Mouse (Mus musculus) gastrocnemius, adult 18-20 months (tissue): Measurements from ENCODE around the gene Atp6v0b. TPM values are rescaled to one million over a fixed set of nuclear protein-coding genes. Genes with fewer than 3 reads are reported as not detected.

Experiments
- DNase-seq: peaks from one replicate; pipeline ENCODE4 v3.0.0; 2021; ENCODE audit warnings: low spot score
- total RNA-seq, 2 experiments: library from RNA; stranded (reverse); gene quantifications; 2 replicates each; pipeline ENCODE4 v1.2.3; 2021

Gene Atp6v0b
- total RNA-seq, 2 experiments from 2014 or later: 82.2 to 83.6 TPM

DNA sequence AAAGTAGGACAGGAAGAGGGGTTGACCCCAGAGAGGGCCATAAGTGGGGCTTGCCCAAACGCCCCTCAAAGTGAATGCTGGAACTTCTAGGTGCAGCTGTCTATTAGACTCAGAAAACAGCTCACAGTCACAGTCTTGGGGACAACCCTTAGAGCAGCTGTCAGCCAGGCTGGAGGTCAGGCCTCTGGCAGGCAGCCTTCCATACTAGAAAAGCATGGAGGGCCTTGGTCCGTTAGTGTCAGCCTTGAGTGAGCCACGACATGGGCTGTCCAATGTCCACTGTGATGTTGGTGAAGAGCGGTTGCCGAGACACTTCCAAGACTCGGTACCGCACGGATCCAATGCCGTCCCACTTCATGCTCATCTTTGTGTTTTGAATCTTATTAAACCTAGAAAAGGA is 13.5 kb downstream of the Atp6v0b start:
- DNase-seq: no peak

DNA sequence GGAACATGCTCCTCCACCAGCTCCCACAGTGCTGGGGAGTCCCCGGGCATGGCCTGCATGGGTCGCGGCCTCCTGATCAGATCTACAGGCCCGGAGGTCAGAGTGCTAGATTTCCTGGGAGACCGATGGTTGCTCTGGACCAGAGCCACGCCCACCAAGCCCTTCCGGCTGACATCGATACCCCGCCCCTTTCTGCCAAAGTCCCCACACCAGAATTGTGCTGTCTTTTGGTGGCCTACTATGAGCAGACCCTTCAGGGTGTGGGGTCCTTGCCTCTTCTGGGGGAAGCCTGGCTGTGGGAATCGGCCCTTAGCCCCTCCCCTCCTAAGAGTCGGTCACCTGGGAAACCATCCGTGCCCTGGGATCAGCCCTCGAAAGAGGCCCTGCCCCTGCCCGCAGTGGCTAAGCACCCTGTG is 14.7 kb downstream of the Atp6v0b start, which contains the start of gene Ccdc24:
Gene Ccdc24 (minus strand): TSS at position 87 of the 416 bp plus-strand sequence.
- no peak for DNase-seq

DNA sequence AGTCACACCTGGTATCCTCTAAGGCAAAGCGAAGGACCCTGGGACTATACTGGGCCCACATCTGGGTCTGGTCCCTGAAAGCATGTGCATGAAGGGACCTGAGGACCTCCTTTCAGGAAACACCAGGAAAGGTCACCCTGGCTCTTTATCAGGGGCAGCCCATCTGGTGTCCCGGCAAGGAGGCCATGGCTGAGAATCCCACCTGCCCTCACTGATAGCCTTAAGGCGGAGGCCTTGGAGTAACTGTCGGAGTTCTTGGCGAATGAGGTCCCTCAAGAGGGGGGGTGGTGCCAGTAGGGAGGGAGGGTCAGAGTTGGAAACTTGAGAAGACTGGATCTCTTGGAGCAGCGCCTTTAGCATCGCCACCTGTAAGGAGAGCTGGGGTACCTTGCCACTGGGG is 15.3 kb downstream of the Atp6v0b start:
- no peak for DNase-seq

DNA sequence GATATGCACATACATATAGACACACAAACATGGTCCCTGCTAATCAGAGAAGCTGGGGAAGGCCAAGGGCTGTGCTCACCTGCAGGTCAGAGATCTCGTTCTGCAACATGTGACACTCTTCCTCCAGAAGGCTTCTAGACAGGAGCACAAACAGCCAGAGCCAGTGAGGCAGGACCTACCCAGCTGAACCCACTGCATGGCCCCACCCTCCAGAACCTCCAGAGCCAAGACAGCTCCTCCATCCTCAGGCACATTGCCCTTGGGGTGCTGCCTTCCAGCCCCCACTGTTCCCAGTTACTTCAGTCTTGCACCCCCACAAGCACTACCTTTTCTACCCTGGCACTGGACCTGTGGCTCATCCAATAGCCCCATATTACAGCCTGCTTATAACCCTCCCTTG is 16.7 kb downstream of the Atp6v0b start:
- no peak for DNase-seq

DNA sequence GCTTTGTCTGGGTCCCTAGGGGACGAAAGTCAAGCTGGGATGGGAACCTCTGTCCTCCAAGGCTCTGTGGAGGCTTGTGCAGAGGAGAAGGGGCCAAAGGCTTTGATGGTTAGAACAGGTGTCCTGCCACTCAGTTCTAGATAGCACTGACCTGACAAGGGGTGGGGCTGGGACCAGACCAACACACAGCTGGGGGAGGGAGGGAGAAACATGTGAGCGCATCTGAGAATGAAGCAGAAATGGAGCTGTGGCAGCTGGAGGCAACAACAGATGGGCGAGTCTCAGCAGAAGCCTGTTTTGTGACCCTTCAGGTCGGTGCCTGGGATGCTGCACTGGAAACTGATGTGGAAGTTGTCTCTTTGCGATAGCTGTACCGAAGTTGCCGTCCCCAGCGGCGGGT is 17.8 kb downstream of the Atp6v0b start:
- DNase-seq: no peak

DNA sequence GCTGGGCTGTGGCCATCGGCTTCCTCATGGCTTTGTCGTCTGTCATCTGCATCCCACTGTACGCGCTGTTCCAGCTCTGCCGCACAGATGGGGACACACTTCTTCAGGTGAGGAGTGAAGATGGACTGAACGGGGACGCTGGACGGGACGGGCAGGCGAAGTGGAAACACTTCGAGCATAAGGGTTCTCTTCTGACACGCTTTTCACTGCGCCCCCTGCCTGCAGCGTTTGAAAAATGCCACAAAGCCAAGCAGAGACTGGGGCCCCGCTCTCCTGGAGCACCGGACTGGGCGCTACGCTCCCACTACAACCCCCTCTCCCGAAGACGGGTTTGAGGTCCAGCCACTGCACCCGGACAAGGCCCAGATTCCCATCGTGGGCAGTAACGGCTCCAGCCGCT is 19.3 kb downstream of the Atp6v0b start:
- DNase-seq: peak; percentile 48

DNA sequence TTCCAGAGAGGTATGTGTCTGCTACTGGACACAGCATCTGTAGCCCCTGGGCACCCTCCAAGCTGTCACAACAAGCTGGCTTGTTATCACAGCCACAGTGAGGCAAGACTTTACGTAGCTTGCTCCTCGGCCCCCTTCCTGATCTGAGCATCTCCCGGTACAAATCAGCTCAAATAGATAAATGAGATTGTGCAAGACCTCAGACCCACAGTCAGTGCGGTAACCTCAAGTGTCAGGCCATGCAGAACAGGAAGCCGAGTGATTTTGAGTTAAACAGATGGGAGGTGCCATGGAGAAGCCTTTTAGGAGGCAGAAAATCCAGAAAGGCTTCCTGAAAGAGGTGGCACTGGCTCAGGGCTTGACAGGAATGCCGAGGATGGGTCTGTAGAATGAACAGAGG is 20.1 kb downstream of the Atp6v0b start:
- no peak for DNase-seq

DNA sequence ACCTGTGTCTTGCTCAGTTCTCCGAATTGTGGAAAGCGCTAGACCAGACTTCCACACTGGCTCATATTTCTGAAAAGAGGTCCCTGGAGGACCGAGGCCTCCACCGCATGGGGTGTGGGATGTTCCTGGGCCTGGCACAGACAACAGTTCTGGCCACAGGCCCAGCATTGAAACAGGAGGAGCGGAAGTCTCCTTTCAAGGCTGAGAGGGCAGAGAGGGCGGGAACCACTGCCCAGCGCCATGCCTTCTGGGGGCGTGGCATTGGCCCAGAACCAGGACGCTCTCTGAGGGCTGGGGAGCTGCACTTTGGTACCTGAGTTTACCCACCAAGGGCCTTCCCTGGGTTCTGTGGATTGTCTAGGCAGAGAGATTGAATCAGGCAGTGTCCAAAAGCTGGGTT is 21.1 kb downstream of the Atp6v0b start:
- peak; percentile 89 for DNase-seq

DNA sequence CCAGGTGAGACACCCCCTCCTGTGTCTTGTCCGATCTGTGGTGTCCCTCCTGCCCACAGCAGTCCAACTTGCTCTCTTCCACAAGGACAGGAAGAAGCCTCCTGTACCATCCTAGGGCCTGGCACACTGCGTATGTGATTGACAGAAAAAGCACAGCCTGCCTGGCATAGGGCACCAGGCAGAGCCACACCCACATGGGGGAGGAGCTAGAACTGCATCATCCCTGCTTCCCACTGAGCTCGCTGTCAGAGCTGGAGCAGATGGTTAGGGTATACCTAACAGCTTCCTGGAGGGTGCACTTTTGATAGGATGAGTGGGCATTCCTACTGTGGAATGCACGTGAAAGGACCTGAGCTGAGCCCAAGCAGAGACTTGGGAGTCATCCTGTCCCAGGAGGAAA is 24.3 kb downstream of the Atp6v0b start:
- no peak for DNase-seq

DNA sequence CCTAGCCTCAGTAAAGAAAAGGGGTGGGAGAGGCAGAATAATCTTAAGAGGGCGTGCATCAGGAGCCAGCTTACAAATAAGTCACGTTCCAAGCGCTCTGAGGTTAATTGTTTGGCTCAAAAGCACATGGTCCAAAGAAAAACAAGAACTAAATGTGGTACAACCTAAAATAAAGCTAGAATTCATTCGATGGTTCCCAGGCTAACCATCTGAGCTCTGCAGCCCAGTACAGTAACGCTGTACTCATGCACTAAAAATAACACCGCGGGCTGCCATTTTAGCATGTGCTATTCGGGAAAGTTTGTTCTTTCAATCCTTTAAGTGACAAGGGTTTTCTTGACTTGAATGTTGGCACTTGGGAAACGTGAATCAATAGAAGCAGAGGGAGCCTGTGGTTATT is 26.6 kb downstream of the Atp6v0b start:
- DNase-seq: no peak

DNA sequence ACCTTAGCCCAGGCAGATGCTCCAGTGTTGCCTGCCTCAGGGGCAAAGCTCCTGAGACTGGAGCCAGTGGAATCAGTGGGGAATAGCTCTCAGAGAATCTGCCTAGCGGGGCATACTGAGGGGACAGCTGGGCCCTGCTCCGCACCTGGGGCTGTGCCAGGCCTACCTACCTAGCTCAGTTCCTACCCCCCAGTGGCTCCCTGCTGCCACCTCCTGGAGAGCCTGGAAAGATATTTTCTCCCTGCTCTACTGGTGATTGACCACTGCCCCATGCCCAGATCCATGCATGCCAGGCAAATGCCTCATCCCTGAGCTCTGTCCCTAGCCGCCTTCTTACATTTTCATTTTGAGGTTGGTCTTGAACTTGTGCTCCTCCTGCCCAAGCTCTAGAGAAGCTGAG is 28.3 kb downstream of the Atp6v0b start:
- DNase-seq: peak; percentile 76

DNA sequence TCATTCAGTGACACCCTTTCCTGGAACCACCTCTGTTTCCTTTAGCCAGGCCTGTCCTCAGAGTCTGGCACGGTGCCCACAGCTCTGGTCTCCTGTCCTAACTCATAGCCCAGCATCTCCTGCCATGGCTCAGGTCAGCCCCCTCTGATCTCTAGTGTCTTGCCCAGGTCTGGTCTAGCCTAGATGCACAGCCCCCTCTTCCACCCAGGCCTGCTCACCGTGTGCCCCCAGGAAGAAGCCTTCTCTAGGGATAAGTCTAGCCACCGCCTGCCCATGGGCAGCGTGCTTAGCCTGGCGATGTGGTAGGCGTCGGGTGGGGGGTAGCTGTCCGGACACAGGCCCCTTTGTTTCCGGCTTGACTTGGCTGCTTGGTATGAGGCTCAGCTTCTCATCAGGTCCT is 32.0 kb downstream of the Atp6v0b start:
- no peak for DNase-seq

DNA sequence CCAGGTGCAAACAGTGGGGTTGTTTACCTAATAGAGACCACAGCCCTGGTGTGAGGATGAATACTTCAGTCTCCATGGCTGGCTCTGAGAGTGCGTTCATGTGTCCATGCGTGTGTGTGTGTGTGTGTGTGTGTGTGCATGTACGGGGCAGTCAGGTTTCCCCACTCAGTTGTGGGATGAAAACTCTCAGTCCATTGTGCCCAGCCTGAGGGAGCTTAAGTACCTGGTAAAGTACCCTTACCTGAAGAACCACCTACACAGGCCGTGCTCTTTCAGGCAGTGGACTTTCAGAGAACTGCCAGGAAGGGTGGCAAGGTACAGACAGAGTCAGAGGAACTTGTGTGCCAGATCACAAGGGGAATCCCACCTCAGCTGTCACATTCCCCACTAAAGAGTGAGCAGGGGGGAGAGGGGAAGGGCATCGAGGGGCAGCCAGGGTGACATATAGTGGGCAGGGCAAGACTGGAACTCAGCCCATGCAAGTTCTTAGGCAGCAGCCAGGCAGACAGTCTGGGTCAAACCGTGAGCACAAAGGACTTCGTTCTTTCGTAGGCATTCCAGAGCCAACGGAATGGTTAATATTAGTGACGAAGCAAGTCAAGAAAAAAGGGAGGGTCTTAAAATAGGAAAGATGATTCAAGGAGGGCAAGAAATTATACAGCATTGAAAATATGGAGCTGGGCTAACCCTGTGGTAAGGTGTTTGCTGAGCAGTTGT is 34.8 kb downstream of the Atp6v0b start:
- no peak for DNase-seq

DNA sequence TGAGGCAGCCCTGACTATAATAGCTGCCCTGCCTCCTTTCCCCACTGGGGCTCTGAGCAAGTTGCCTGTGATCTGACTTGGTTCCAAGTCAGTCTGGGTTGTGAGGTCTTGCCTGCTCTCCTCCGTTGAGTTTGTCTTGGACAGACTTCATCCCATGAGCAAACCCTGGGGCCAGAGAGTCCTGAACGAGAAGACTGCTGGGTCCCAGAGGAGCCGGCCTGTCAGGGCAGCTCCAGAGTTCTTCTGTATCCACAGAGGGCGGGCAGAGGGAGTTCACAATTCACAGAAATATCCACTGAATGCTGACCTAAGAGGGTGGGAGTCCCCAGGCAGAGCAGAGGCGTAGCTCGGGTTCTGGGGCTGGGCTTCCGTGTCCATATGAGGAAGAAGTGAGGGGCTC is 36.3 kb downstream of the Atp6v0b start:
- peak; percentile 48 for DNase-seq

DNA sequence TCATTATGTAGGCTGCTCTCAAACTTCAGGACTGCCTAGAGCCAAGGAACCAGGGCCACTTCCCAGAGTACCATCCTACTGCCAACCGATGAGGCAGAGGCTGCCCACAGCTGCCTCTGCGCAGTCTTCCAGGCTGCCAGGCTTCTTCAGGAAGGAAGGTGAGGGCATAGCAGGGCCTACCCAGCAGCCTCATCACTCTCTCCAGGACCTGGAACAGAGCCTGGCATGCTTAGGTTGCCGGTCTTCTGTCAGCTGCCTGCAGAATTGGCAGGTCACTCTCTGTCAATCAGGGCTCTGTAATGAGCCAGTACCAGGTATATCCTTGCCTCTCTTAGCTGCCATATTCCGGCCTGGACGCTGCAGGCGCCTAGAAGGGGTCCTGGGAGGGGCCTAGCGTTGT is 37.0 kb downstream of the Atp6v0b start:
- DNase-seq: peak; percentile 62

DNA sequence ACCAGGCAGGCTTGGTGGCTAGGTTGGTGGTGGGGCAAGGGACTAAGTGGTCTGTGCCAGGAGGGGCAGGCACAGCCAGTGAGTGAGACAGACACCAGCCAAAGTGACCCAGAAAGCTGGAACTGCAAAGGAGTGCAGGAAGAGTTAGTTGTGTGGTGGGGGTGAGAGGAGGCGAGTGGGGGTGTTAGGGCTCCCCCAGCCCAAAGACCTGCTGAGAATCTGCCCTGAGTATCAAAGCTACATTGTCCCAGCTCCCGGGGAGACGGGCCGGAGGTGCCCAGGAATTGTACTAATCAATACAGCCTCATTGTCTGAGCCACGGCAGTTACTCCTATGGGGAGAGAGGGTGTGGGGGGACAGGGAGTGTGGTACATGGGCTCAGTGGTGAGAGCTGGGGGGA is 37.6 kb downstream of the Atp6v0b start:
- no peak for DNase-seq

DNA sequence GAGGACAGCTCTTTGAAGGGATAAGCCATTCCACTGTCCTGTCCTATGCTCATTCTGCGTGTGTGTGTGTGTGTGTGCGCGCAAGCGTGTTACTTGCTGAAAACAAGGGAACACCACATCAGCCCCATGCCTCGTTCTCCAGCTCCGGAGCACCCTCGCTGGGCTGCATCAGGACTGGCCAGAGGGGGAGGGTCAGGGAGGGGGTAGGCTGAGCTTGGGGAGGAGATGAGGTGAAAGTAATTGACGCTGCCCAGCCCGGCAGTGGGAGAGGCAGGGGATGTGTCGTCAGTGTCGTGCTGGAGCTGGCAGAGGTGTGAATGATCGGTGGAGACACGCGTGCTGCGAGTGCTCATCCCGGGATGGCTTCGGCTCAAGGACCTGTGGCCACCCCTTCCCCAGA is 38.1 kb downstream of the Atp6v0b start:
- no peak for DNase-seq

DNA sequence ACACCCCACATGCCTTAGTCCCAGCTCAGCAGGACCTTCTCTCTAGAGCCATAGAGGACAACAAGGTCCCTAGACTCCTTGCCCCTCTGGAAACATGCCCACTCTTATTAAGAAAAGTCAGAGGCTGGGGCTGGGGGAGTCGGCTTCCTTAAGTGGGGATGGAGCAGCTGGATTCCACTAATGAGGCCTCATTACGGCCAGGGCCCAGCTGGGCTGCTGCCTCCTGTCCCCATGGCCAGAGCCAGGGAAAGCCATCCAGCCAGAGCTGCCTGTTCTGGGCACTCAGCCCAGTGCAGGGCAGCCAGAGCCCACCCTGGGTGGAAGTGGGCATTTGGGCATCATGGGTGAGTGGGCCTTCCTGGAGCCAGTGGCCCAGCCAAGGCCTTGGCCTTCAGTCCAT is 40.1 kb downstream of the Atp6v0b start:
- no peak for DNase-seq

DNA sequence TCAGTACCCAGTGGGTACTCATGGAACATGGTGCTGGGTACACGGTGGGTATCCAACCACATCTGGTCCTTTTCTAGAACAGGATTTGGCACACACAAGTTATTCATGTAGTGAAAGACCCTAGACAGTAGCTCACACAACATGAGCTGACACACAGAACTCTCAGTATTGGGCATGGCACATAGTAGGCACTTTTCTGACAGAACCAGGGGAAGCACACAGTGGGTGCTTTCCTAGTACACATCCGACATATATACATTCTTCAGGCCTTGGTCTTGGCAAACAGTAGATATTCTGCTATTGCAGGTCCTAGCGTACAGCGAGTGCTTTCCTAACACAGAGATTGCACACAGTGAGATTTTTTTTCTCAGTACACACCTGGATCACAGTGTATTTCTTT is 40.9 kb downstream of the Atp6v0b start:
- no peak for DNase-seq

DNA sequence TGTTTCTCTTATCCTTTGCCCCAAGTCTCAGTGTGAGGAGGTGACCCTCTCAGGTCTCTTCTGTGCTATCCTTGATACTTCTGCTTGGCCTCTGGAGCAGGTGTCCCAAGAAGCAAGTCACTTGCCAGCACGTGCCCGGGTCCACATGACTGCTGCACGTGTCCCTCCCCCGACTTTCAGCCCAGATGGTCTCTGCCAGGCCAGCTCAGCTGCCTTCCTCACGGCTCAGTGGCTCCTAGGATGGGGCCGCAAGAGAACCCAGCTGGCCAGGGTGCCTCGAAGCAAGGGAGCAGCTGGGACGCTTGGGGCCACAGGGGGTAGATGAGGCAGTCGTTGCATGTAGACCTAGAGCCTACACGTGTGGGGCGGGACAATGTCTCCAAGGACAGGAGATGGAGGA is 41.8 kb downstream of the Atp6v0b start:
- no peak for DNase-seq

DNA sequence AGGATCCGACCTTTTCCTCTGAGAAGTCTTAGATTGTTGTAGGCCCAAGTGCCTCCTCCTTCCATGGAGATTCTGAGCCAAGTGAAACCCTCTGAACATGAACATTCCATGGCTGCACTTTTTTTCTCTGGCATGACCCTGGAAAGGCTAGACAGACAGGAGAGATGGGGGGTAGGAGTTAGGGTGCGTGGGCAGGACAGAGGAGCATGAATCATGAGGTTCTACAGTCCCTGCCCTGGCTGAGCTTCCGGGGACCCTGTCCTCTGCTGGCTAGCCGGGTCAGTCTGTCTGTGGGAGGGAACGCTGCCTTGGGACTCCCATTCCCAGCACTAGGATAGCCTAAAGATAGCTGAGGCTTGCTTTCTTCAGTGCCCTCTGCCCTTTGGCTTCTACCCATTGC is 42.7 kb downstream of the Atp6v0b start:
- DNase-seq: no peak

DNA sequence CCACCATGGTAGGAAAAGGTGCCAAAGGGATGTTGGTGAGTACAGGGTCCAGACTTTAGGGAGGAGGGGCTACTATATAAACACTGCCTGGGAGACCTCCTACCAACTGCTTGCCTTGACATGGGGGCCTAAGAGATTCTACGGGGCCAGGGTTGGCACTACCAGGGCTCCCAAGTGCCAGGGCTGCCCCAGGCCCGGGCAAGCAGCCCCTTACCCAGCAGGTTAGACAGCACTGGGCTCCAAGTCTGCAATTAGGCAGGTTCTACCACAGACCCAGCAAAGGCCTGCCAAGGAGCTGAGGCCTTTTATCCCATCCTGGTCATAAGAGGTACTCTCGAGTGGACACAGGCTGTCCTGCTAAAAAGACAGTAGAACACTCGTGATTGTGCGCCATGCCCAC is 44.0 kb downstream of the Atp6v0b start:
- no peak for DNase-seq

DNA sequence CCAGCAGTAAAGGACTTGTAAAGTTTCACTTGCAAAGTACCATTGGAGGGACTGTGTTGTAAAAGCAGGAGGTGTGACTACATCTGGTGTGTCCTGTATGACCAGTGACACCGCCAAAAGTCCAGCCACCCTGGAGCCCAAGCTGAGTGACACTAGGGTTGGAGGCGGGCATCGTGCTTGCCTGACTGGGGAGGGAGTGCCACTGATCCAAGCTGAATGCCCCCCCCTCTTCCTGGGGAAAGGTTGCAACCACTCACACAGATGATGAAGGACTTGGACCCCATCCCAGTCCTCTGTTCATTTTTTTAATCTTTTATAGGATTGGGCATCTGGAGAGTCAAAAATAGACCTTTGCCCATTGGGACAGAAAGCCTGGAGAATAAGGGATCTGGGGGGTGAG is 45.6 kb downstream of the Atp6v0b start:
- DNase-seq: no peak

DNA sequence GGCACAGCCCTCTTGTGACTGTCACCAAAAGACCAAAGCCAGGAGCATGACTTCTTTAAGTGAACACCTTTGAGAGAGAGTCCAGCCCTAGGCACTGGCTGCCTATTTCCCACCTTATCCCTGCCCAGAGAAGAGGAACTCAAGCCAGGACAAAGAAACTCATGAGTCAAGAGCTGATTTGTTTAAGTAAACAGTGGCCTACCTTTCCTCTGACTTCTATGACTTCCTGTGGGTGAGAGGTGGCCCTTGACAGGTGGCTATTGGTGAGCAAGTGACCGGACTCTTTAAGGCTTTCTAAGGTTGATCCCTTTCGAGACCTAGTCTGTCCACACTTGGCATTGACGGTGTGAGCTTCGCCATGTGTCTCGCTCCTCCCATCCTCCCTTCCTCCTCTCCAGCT is 46.3 kb downstream of the Atp6v0b start:
- no peak for DNase-seq
